Mouse (Mus musculus) T-cell, adult 2 months (primary cell): ENCODE data around the gene Gata2.

Source experiments
- DNase-seq: peaks from one replicate; pipeline ENCODE4 v3.0.0; 2022; ENCODE audit warnings: low spot score

The Gata2 gene

DNA sequence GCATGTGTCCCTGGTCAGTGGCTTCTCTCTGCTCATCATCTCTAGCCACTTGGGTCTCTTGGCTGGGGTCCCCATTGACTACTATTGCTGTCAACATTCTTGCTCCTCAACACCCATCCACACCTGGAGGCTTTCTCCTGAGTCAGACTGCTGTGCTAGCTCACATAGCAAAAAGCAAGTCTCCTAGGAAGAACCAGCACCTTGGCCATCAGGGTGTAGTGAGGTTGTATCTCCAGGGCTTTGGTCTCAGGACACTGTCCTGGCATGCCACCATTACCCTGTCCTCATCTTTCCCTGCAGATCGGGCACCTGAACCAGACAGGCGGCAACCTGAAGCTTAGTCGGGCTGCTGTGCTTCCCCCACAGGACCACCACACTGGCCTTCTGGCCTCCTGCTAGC lies 14.6 kb downstream of the Gata2 start:
- DNase-seq: no peak

DNA sequence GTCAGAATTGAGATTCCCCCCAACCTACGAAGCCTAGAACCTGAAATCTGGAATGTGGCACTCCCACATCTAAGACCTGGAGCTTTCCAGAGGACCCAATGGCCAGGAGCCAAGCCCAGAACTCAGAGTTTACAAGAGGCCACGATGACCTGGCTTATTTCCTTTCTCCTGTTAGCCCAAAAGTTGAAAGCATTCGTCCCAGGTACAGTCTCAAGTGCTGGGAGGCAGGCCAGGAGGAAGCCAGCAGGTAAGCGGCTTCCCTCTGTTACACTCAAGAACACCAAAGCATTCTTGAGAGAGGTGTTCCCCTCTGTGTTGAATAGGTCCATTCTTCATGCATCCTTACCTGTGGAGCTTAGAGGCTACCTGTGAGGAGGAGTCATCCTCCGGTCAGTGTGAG lies 15.8 kb downstream of the Gata2 start:
- DNase-seq: no peak

DNA sequence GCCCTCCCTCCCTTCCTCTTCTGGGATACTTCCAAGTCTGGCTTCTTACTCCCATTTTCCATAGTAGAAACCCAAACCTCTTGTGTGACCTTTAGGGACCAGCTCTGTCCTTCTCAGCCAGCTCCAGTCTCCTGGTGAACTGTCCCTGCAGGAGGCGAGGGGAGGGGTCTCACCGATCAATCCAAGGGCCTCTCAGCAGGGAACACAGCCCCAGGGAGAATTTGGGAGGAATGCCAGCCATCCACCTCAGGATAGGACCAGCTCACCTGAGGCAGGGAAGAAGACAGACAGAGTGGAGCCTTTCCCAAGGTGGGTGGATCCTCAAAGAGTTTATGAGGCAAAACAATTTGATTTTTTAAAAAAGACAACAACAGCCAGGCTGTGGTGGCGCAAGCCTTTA lies 16.5 kb downstream of the Gata2 start:
- no peak for DNase-seq

DNA sequence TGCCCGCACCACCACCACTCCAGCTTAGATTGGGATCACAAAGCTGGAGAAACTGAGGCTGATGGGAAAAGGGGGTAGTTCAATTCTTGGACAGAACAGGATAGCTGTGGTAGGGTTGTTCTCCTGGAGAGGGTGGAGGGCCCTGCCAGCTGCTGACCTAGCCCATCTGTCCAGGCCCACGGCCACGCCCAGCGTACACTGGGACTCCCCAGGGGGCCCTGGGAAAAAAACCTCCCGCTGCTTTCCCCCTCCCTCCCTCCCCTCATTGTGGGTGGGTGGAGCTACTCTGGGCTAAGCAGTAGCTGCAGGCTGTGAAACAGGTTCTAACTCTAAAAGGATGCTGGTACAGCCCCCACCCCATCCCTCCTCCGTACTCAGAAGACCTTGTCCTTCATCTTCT lies 22.1 kb downstream of the Gata2 start:
- DNase-seq: no peak

DNA sequence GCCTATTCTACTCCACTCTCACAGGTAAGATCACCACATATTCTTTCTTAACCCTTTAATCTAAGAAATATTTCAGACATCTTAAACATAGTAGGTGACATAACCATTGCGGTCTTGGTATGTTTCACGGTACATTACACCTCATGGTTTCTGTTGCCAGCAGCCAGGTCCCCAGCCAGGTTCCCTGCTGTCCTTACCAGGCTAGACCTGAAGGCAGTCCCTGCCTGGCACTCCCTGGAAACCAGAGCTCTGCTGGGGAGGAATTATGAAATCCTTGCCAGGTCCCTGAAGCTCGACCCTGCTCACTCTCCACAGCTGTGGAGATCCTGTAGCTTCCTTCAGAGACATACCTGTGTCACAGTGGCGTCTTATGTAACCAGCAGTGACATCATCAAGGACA lies 22.5 kb downstream of the Gata2 start:
- DNase-seq: no peak

DNA sequence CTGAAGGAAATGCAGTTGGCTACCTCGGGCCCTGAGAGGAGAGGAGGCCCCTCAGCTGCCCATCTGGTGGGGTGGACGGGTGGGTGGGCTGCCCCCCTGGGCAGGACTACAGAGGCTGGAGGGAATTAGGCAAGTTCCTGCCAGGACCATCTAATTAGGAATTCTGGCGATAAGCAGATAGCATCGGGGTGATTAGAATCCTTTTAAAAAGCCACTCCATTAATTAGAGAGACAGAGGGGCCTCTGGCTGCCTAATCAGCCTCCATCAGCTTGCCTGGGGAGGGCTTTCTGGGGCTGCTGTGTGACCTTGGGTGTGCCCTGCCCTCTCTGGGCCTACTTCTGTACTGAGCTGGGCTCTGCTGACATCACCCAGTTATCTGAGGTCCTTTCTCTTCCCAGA lies 25.4 kb downstream of the Gata2 start:
- DNase-seq: no peak

DNA sequence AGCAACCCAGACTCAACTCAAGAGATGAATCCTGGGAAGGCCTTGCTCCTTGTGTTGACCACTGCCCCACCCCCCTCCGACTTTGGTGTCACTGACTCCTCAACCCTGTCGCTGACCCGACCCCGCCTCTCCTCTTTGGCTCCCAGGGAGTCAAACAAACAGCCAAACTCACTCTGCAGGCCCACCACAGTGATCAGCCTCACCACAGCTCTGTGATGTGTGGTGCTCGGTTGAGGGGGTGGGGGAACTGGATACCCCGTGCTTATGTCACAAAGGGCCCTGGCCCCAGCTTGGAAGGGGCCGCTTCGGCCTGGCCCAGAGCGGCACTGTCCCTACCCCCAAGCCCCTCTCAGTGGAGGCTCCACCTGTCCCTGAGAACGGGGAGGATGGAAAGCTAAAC lies 28.3 kb downstream of the Gata2 start, which contains the start of gene Dnajb8:
Gene Dnajb8, plus strand, starts transcription at position 301 of the 400 bp plus-strand sequence.
- no peak for DNase-seq

DNA sequence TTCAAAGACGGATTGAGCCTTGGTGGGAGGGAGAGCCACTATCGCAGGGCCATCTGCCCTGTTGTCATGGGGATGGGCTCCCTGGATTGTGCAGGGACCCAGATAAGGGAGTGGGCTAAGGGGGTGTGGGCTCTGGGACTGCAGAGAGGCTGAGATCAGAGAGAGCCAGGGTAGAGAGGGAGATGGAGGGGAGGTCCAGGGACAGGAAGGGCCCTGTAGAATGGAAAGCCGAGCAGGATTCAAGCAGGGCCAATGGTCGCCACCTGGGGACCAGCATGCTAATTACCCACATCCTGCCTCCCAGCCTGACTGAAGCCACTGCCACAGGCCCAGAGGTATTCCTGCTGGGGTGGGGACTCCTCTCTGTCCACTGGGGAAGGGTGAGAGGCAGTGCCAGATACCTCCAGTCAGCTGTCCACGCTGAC lies 32.9 kb downstream of the Gata2 start:
- DNase-seq: no peak

DNA sequence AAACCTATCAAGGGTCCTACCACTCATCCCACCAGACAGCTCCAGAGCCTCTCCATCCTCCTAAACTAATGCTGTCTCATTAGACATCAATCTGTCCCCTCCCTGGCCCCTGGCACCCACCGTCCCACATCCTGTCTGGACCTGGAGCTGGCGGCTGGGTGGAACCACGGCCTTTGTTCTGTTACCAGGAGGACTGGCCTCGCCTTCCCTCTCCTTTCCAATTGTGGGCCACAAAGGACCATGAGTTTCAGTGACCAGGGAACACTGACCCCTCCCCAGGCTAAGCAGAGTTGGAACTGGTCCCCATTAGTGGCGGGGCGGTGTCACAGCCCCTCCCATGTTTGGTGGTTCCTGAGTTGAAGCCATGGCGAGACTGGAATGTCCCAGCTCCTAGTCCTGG lies 33.8 kb downstream of the Gata2 start:
- DNase-seq: no peak

DNA sequence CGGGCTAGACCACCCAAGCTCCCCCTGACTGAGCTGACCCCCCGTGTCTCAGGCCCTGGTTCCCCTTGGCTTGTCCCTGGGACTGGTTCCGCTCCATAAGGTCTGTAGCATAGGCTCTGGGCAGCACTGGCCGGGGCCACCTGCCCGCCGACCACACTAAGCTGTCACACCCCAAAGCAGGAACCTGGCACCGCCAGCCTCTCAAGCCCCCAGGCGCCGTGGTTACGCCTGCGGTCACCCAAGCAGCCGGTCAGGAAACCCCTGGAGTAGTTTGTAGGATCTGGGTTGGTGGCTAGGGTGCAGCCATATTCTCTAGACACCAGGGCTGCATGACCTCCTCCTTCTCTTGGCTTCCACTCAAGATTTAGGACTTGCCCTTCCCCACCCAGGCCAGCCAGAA lies 35.5 kb downstream of the Gata2 start:
- DNase-seq: no peak

DNA sequence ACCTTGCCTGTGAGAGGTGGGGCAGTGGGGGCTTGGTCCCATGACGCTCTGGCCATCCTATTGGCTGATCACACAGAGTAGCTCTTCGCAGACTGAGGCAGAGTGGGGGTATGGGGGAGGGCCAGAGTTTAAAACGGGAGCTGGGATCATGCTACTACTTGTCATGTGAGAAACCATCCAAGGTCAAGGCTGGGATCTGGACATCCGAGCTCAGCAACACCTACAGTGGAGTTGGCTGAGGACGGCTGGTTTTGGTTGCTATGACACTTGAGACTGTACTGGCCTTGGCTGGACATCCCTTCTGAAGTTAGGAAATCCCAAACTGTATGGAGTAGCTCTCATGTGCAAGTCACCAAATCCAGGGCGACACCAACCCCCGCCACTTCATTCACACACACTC lies 38.1 kb downstream of the Gata2 start:
- no peak for DNase-seq

DNA sequence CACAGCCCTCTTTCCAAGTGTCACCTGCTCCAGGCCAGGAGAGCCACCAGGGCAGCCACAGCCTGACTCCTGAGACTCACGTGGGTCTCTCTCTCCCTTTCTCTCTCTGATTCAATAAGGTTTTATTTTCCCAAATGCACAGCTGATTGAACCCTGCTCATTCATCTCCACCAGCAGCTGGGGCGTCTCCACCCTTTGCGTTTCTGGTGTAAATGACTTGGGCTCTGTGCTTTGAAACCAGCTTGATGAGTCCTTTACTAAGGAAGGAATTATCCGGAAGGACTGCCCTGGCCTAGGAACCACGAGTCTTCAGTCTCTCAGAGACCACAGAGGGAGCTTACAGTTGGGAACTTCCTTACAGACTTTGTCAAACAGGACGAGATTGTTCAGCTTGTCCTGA lies 38.5 kb downstream of the Gata2 start:
- no peak for DNase-seq

DNA sequence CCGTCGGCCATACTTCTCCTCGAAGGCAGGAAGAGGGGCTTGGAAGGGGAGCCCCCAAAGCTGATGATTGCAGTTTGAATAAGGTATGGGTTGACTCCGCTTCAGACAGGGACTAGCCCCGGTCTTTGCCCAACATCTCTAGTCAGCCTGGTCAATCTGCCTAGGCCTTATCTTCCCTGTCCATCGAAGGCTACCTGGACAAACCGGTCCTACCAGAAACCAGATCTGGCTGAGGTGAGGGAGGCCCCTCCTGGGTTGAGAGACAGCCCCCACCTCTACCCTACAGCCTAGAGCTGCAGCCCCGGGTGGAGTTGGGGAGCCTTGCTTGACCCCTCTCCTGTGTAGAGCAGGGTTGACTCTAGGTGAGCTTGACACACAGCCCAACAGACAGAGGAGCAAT lies 40.3 kb downstream of the Gata2 start:
- DNase-seq: no peak

DNA sequence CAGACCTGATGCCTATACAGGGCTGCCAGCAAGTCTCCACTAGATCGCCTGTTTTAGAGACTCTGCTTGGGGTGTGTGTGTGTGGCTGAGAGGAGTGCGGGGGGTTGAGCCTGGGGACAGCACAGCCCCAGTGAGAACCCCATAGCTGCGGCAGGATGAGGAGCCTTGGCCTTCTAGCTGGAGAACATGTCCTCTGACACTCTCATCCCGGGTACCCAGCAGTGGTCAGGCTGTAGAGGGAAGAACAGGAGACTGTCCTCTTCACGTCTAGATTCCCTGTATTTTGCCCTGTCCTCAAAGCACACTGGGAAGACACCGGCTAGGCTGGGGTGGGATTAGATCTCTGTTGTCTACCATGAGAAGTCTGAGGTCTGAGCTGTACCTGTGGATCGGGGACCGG lies 41.8 kb downstream of the Gata2 start:
- no peak for DNase-seq

DNA sequence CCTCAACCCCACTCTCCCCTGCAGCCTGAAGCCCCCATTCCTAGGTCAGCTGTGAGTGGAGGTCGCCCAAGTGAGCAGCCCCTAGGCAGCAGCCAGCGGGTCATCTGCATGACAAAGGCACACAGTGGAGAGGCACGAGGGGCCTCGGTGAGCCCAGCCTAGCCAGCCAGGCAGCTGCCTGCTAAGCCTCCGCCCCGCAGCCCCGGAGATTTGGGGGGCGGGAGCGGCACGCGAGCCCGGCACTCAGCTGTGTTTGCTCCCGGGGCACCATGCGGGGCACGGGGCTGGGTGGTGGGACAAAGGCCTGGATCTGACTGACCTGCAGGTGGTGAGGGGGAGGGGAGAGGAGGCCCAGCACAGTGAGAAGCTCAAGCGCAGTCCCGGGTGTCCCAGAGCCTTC lies 42.3 kb downstream of the Gata2 start:
- no peak for DNase-seq

DNA sequence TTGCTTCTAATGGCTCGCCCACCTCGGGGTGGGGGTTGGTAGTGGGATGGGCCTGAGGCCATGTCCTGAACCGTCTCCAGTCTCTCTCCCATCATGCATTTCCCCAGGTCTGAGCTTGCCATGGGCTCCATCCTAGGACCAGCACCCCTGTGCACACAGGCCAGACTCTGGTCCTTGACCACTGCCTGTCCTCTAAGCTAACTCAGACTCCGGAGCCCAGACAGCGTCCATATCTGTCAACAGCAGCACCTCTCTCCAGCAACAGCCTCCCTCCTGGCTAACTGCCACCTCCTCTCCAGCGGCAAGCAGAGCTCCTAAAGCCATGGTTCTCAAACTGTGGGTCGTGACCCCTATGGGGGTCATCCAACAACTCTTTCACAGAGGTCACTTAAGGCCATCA lies 42.8 kb downstream of the Gata2 start:
- no peak for DNase-seq

DNA sequence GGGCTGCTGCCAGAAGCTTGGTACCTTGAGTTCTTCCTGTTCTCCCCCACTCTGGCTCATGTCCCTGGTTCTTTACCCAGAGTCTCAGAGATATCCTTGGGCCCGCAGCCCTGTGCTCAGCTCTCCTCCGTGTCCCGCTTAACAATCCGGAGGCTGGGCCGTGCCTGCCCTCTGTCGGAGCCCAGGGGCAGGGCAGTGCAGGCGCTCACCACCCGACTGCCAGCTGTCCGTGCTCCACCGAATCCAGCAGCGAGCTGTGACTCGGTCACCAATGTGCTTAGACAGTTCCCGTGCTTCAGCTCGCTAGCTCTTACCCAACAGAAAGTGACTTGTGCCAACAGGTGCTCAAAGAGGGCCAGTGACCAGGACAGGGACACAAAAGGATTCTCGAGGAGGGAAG lies 48.9 kb downstream of the Gata2 start:
- DNase-seq: no peak

DNA sequence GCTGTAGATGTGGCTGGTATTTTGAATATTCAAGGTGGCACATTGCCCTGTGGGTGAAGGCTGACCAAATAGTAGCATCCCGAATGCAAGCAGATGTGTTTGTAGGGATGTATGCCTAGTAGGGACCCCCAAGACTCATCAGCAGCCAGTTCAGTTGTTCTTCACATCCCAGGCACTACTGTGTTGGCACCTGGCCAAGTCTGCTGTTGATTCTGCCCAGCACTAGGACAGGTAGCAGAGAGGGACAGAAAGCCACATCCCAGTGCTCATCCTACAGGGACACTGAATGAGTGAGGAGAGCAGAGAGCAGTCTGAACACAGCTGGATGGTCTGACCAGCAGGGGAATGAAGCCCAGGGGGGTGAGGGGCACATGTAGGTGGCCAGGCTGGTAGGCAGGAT lies 55.5 kb downstream of the Gata2 start:
- no peak for DNase-seq

DNA sequence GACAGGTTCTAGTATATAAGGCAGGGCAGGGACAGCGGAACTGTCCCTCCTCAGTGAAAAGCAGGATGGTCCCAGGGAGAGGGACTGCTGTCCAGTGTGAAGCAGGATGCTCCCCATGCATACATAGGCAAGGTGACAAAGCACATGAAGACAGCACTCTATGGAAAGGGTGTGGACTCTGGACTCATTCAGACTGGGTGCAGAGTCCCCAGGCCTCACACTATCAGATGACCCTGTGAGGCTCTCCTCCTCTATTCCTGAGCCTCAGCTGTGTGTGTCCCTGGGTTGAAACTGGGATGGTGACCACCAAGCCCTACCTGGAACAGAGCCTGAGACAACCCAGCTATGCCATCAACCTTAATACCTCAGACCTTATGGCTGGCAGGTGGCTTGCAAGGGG lies 57.7 kb downstream of the Gata2 start:
- no peak for DNase-seq

DNA sequence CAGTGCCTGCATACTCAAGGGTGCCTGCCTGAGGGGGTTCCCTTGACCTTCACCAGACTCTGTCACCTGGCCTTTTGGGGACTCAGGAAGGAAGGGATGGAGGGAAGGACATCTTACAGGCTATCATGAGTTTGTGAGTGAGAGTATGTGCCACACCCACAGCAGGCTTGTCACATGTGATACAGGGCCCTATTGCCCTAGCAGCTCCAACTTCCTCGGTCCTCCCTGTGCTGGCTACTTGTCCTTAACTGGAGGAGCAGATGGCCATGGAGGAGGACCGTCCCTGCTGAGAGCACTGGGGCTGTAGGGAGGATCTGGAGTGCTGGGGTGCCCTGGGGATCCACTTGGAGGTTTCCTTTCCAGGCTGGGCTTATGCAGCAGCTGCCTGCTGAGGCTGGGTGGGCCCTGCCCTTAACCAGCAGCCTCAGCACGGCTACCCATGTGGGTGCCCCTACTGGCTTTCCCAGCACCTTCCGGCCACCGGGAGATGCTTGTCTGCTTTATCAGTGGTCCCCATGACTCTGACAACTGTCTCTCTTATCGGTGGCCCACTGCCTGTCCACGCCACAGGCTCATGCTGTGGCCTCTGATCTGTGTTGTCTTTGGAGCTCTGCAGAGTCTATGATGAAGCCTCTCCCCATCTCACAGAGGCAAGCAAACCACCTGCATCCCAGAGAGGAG lies 58.2 kb downstream of the Gata2 start:
- DNase-seq: no peak

DNA sequence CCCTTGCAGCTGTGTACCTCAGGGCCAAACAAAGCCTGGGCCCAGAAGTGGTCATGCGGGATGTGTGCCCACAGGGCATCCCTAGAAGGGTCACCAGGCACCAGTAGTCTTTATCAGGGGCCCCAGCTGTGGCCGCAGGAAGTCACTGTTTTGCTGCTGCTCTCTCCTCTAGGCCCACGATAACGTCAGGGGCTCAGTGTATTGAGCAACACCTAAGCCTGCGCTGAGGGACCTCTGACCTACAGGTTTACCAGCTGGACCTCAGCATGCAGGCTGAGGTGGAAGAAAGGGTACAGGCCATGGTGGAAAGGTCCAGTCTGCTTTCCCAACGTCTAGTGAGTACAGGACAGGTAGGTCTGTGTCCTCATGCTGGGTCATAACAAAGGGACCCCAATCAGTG lies 60.4 kb downstream of the Gata2 start:
- no peak for DNase-seq

DNA sequence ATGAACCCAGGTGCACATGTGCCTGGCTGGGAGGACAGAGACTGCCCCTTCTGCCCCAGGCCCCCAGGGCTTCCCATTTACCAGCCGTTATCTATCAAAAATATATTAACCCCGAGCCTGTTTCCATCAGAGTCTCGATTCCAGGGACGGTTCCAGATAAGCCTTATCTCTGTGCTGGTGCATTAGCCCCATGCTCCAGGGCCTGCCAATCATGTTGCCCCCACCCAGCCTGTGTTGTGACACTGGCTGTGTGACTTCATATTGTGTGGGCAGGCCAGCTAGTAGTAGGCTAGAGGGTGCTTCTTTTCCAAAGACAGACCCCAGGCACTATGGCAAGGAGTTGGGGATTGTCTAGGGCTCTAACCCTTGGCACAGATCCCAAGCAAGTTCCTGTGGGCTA lies 61.7 kb downstream of the Gata2 start:
- DNase-seq: no peak
